Mouse (Mus musculus) hindbrain, embryonic 12.5 days (tissue): ENCODE data around the gene Cdhr5. TPM values are rescaled to one million over a fixed set of nuclear protein-coding genes. Genes with fewer than 3 reads are reported as not detected.
"Not testable (repeated sequence)": the region's sequence is repeated elsewhere in the genome, so short reads cannot be mapped to it uniquely, and the experiment has no call there.

Experiments used
- ATAC-seq: fragments of 200-750 bp; cut with Nextera tagmentation; 2 replicates; pipeline ENCODE4 v1.8.0; 2017; ENCODE audit warnings: moderate TSS enrichment; ENCODE audit not compliant: low FRiP score
- H3K27ac ChIP-seq: fragments of 300-500 bp; sonication (generic); 2 replicates; pipeline ENCODE4 v1.5.1; 2016; ENCODE audit warnings: mild to moderate bottlenecking
- H3K27me3 ChIP-seq: fragments of 300-500 bp; sonication (generic); 2 replicates; pipeline ENCODE4 v1.6.1; 2016; ENCODE audit warnings: mild to moderate bottlenecking
- H3K36me3 ChIP-seq: fragments of 300-500 bp; sonication (generic); 2 replicates; pipeline ENCODE4 v1.6.1; 2016; ENCODE audit warnings: mild to moderate bottlenecking
- H3K4me1 ChIP-seq: fragments of 300-500 bp; sonication (generic); 2 replicates; pipeline ENCODE4 v1.6.1; 2016
- H3K4me2 ChIP-seq: fragments of 300-500 bp; sonication (generic); replicated peaks from 2 replicates; pipeline ENCODE4 v1.6.1; 2016; ENCODE audit warnings: mild to moderate bottlenecking
- H3K4me3 ChIP-seq: fragments of 300-500 bp; sonication (generic); 2 replicates; pipeline ENCODE4 v1.5.1; 2016; ENCODE audit warnings: mild to moderate bottlenecking
- H3K9ac ChIP-seq: fragments of 300-500 bp; sonication (generic); 2 replicates; pipeline ENCODE4 v1.6.1; 2016; ENCODE audit warnings: mild to moderate bottlenecking, moderate library complexity
- H3K9me3 ChIP-seq: fragments of 300-500 bp; sonication (generic); replicated peaks from 2 replicates; pipeline ENCODE4 v1.6.1; 2016; ENCODE audit warnings: mild to moderate bottlenecking
- WGBS: fragments of 180-500 bp; shearing (Covaris S2); methylation state at CpG from one replicate; pipeline ENCODE4 v1.1.7; 2016; 5-methylcytosine and 5-hydroxymethylcytosine counted together
- polyA plus RNA-seq: library from polyadenylated mRNA; unstranded; fragments of >200 nt; fragmentation: Nextera tagmentation; extraction: Ambion mirVana; gene quantifications from 2 replicates; pipeline ENCODE4 v1.2.1, GENCODE M21; 2016

Gene Cdhr5
- polyA plus RNA-seq, 1 experiment from 2014 or later: not detected

GRCm38 (mm10) chr7:141268466-141269272, 7.9 kb downstream of the Cdhr5 start:
- Histone ChIP-seq H3K36me3 (peaks cover 11% of the 10 kb centered on the region), H3K27me3 (no peaks in the 10 kb centered on the region; the same call in 1 of the 2 replicates), H3K4me3 (no peak overlapping the region), H3K4me2 (no peak overlapping the region), H3K4me1 (peaks cover 15% of the 10 kb centered on the region; the same call in 1 of the 2 replicates), H3K27ac (no peak overlapping the region), H3K9ac (no peak overlapping the region), H3K9me3 (no peaks in the 10 kb centered on the region)
- no peak for ATAC-seq
- 77% methylated on average over 24 of the region's 24 CpGs for WGBS

- peak within 1 kb of the TSS; percentile 46; the same call in 1 of the 2 replicates for H3K9ac ChIP-seq
- 15% methylated on average over 25 of the region's 25 CpGs for WGBS
- H3K4me1 ChIP-seq: peaks cover 15% of the 10 kb centered on the region; the same call in 1 of the 2 replicates
- no peaks in the 10 kb centered on the region; the same call in 1 of the 2 replicates for H3K27me3 ChIP-seq
- H3K36me3 ChIP-seq: peaks cover 38% of the 10 kb centered on the region
- 0 out of 2 replicates have a peak, but pooled peaks have one; percentile 38 for ATAC-seq
- peak within 1 kb of the TSS; percentile 48 for H3K4me2 ChIP-seq
- peak within 1 kb of the TSS; percentile 20 for H3K4me3 ChIP-seq
- no peak within 1 kb of the TSS for H3K27ac ChIP-seq
- no peaks in the 10 kb centered on the region for H3K9me3 ChIP-seq
Observed at GRCm38 (mm10) chr7:141265739-141266561, 10.6 kb downstream of the Cdhr5 start, which contains the start of gene Irf7. TSS of gene Irf7 (minus strand) at chr7:141266481.

- no peak overlapping the region for H3K27ac ChIP-seq
- H3K4me2 ChIP-seq: peak overlapping the region; percentile 48; the same call in 1 of the 2 replicates
- H3K4me3 ChIP-seq: no peak overlapping the region
- WGBS: 44% methylated on average over 11 of the region's 11 CpGs
- no peak overlapping the region for H3K9ac ChIP-seq
- peaks cover 15% of the 10 kb centered on the region; the same call in 1 of the 2 replicates for H3K4me1 ChIP-seq
- H3K36me3 ChIP-seq: peaks cover 44% of the 10 kb centered on the region
- ATAC-seq: no peak
- H3K27me3 ChIP-seq: no peaks in the 10 kb centered on the region; the same call in 1 of the 2 replicates
- H3K9me3 ChIP-seq: no peaks in the 10 kb centered on the region
Observed at GRCm38 (mm10) chr7:141265411-141265738, 11.2 kb downstream of the Cdhr5 start.

- H3K27me3 ChIP-seq: no peaks in the 10 kb centered on the region; the same call in 1 of the 2 replicates
- H3K4me1 ChIP-seq: peaks cover 15% of the 10 kb centered on the region; the same call in 1 of the 2 replicates
- peak; percentile 44; the same call in 1 of the 2 replicates for ATAC-seq
- 44% methylated on average over 12 of the region's 12 CpGs for WGBS
- H3K4me3 ChIP-seq: no peak overlapping the region
- peaks cover 49% of the 10 kb centered on the region for H3K36me3 ChIP-seq
- no peak overlapping the region for H3K4me2 ChIP-seq
- no peak overlapping the region for H3K9ac ChIP-seq
- no peaks in the 10 kb centered on the region for H3K9me3 ChIP-seq
- no peak overlapping the region for H3K27ac ChIP-seq
Observed at GRCm38 (mm10) chr7:141264761-141265410, 11.7 kb downstream of the Cdhr5 start.

- no peak for ATAC-seq
- Histone ChIP-seq H3K27me3 (no peaks in the 10 kb centered on the region; the same call in 1 of the 2 replicates), H3K4me1 (peaks cover 15% of the 10 kb centered on the region; the same call in 1 of the 2 replicates), H3K4me2 (no peak overlapping the region), H3K4me3 (no peak overlapping the region), H3K27ac (no peak overlapping the region), H3K9ac (no peak overlapping the region), H3K36me3 (peaks cover 56% of the 10 kb centered on the region), H3K9me3 (no peaks in the 10 kb centered on the region)
- 77% methylated on average over 11 of the region's 11 CpGs for WGBS
Observed at GRCm38 (mm10) chr7:141264041-141264700, 12.4 kb downstream of the Cdhr5 start.

GRCm38 (mm10) chr7:141263640-141264039, 12.9 kb downstream of the Cdhr5 start:
- H3K4me2 ChIP-seq: no peak overlapping the region
- H3K4me3 ChIP-seq: no peak overlapping the region
- WGBS: 90% methylated on average over 13 of the region's 13 CpGs
- H3K4me1 ChIP-seq: peaks cover 15% of the 10 kb centered on the region; the same call in 1 of the 2 replicates
- H3K36me3 ChIP-seq: peaks cover 61% of the 10 kb centered on the region
- H3K27me3 ChIP-seq: no peaks in the 10 kb centered on the region; the same call in 1 of the 2 replicates
- H3K9ac ChIP-seq: no peak overlapping the region
- H3K27ac ChIP-seq: no peak overlapping the region
- no peak for ATAC-seq
- no peaks in the 10 kb centered on the region for H3K9me3 ChIP-seq

GRCm38 (mm10) chr7:141261480-141261879, 15.1 kb downstream of the Cdhr5 start:
- Histone ChIP-seq H3K27me3 (no peaks in the 10 kb centered on the region; the same call in 1 of the 2 replicates), H3K27ac (no peak overlapping the region), H3K9ac (no peak overlapping the region), H3K36me3 (peaks cover 83% of the 10 kb centered on the region), H3K9me3 (no peaks in the 10 kb centered on the region), H3K4me2 (no peak overlapping the region), H3K4me1 (peaks cover 15% of the 10 kb centered on the region; the same call in 1 of the 2 replicates), H3K4me3 (no peak overlapping the region)
- 93% methylated on average over 3 of the region's 3 CpGs for WGBS
- no peak for ATAC-seq

GRCm38 (mm10) chr7:141256159-141256558, 20.4 kb downstream of the Cdhr5 start:
- no peak overlapping the region for H3K4me2 ChIP-seq
- no peaks in the 10 kb centered on the region for H3K4me1 ChIP-seq
- 92% methylated on average over 10 of the region's 10 CpGs for WGBS
- H3K36me3 ChIP-seq: peaks cover 90% of the 10 kb centered on the region
- no peaks in the 10 kb centered on the region for H3K27me3 ChIP-seq
- ATAC-seq: no peak
- no peak overlapping the region for H3K4me3 ChIP-seq
- no peak overlapping the region for H3K9ac ChIP-seq
- no peak overlapping the region for H3K27ac ChIP-seq
- no peaks in the 10 kb centered on the region for H3K9me3 ChIP-seq

- not testable (repeated sequence) for H3K27me3 ChIP-seq, H3K4me1 ChIP-seq, H3K9me3 ChIP-seq, H3K9ac ChIP-seq, H3K4me2 ChIP-seq, H3K27ac ChIP-seq, H3K4me3 ChIP-seq, ATAC-seq
- WGBS: 90% methylated on average over 4 of the region's 4 CpGs
- H3K36me3 ChIP-seq: peaks cover 91% of the 10 kb centered on the region
Observed at GRCm38 (mm10) chr7:141250486-141250885, 26.1 kb downstream of the Cdhr5 start.

- WGBS: 93% methylated on average over 9 of the region's 10 CpGs
- Histone ChIP-seq H3K4me2 (no peak overlapping the region), H3K4me1 (peaks cover 15% of the 10 kb centered on the region), H3K27ac (no peak overlapping the region), H3K36me3 (peaks cover 54% of the 10 kb centered on the region), H3K27me3 (no peaks in the 10 kb centered on the region), H3K9me3 (no peaks in the 10 kb centered on the region), H3K4me3 (no peak overlapping the region), H3K9ac (no peak overlapping the region)
- ATAC-seq: no peak
Observed at GRCm38 (mm10) chr7:141231551-141231950, 45.0 kb downstream of the Cdhr5 start.

- WGBS: 95% methylated on average over 3 of the region's 3 CpGs
- no peaks in the 10 kb centered on the region for H3K9me3 ChIP-seq
- no peak for ATAC-seq
- no peak overlapping the region for H3K27ac ChIP-seq
- H3K36me3 ChIP-seq: peaks cover 51% of the 10 kb centered on the region
- H3K9ac ChIP-seq: no peak overlapping the region
- H3K4me1 ChIP-seq: peaks cover 15% of the 10 kb centered on the region
- H3K4me2 ChIP-seq: no peak overlapping the region
- H3K27me3 ChIP-seq: no peaks in the 10 kb centered on the region
- no peak overlapping the region for H3K4me3 ChIP-seq
Observed at GRCm38 (mm10) chr7:141231111-141231510, 45.5 kb downstream of the Cdhr5 start.
